Mouse (Mus musculus) CH12.LX (cell line): ENCODE data around the gene Ppip5k2.

Experiments used
- ETS1 ChIP-seq: conservative IDR thresholded peaks from 2 replicates; pipeline ENCODE4 v1.6.1; 2012; ENCODE audit warnings: low read depth, mild to moderate bottlenecking, inconsistent platforms, low read length, improper control_type of control experiment, moderate library complexity
- NELFE ChIP-seq: IDR thresholded peaks from 2 replicates; pipeline ENCODE4 v1.6.1; 2011; ENCODE audit warnings: low read depth, low read length, improper control_type of control experiment
- SIN3A ChIP-seq: IDR thresholded peaks from 2 replicates; pipeline ENCODE4 v1.6.1; 2012; ENCODE audit warnings: low read length, improper control_type of control experiment, inconsistent platforms
- TCF12 ChIP-seq: IDR thresholded peaks from 2 replicates; pipeline ENCODE4 v1.6.1; 2014; ENCODE audit warnings: low read depth, mild to moderate bottlenecking, inconsistent platforms, low read length, improper control_type of control experiment
- ZNF384 ChIP-seq: IDR thresholded peaks from 2 replicates; pipeline ENCODE4 v1.6.1; 2012; ENCODE audit warnings: low read depth, low read length, improper control_type of control experiment, inconsistent platforms

DNA sequence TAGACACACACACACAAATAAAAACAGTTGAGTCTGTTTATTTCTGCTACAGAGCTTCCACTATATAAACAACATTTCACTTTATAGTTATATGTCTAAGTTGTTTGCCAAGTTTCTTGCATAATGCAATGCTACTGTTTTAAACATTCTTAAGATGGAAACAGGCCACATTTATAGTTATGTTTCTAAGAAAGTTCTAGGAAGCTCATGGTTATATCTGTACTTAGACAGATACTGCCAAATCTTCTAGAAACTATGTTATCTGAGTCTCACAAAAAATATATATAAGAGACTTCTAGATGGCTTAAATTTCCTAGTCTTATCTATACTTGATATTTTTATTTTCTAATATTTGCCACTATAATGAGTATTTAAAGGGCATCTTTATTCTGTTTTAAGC is 17.0 kb downstream of the Ppip5k2 start:
- no peak for TF ChIP-seq ZNF384
- TF ChIP-seq TCF12, result no peak
- TF ChIP-seq SIN3A, result no peak
- TF ChIP-seq NELFE, result no peak
- no peak for TF ChIP-seq ETS1
